Mouse (Mus musculus) liver, postnatal 0 days (tissue): ENCODE results near the gene Gm49380. TPM values are rescaled to one million over a fixed set of nuclear protein-coding genes. Genes with fewer than 3 reads are reported as not detected.
A peak's percentile ranks its signal among the peaks of the same experiment; 100 is the strongest.

Experiments
- ATAC-seq: fragments of 200-750 bp; cut with Nextera tagmentation; 2 replicates; pipeline ENCODE4 v1.8.0; 2017; ENCODE audit warnings: mild to moderate bottlenecking, moderate library complexity
- DNase-seq: peaks from one replicate; pipeline ENCODE4 v3.0.0-alpha.2; 2016
- H3K27ac ChIP-seq: fragments of 300-500 bp; sonication (generic); 2 replicates; pipeline ENCODE4 v1.5.1; 2014; ENCODE audit warnings: antibody characterized with exemption, moderate library complexity, mild to moderate bottlenecking, low read depth
- H3K27me3 ChIP-seq: fragments of 300-500 bp; sonication (generic); 2 replicates; pipeline ENCODE4 v1.6.1; 2014; ENCODE audit warnings: low read length, control low read depth, mixed read lengths; ENCODE audit not compliant: insufficient read depth
- H3K36me3 ChIP-seq: fragments of 300-500 bp; sonication (generic); replicated peaks from 2 replicates; pipeline ENCODE4 v1.6.1; 2014; ENCODE audit warnings: mild to moderate bottlenecking, control low read depth, low read length, moderate library complexity, mixed read lengths; ENCODE audit not compliant: insufficient read depth
- H3K4me1 ChIP-seq: fragments of 300-500 bp; sonication (generic); 2 replicates; pipeline ENCODE4 v1.6.1; 2014; ENCODE audit warnings: antibody characterized with exemption, mild to moderate bottlenecking, control low read depth; ENCODE audit not compliant: insufficient read depth
- H3K4me2 ChIP-seq: fragments of 300-500 bp; sonication (generic); 2 replicates; pipeline ENCODE4 v1.6.1; 2014; ENCODE audit warnings: low read depth, mild to moderate bottlenecking, low read length, moderate library complexity, mixed read lengths
- H3K4me3 ChIP-seq: fragments of 300-500 bp; sonication (generic); 2 replicates; pipeline ENCODE4 v1.5.1; 2014; ENCODE audit warnings: low read depth, low read length
- H3K9ac ChIP-seq: fragments of 300-500 bp; sonication (generic); replicated peaks from 2 replicates; pipeline ENCODE4 v1.6.1; 2014; ENCODE audit warnings: mild to moderate bottlenecking, moderate library complexity
- H3K9me3 ChIP-seq: fragments of 300-500 bp; sonication (generic); 2 replicates; pipeline ENCODE4 v1.6.1; 2016; ENCODE audit warnings: mild to moderate bottlenecking, control low read depth, low read length, mixed read lengths
- CTCF ChIP-seq: sonication (generic); IDR thresholded peaks from 2 replicates; pipeline ENCODE4 v1.5.1; 2016; ENCODE audit warnings: antibody characterized with exemption, low read depth
- EP300 ChIP-seq: IDR thresholded peaks from 2 replicates; pipeline ENCODE4 v1.6.1; 2016; ENCODE audit warnings: antibody characterized with exemption, low read depth, mild to moderate bottlenecking
- WGBS: fragments of 180-500 bp; shearing (Covaris S2); extraction: QIAGEN DNeasy Blood & Tissue Kit; methylation state at CpG from one replicate; pipeline ENCODE4 v1.1.7; 2014; ENCODE audit not compliant: insufficient replicate concordance; 5-methylcytosine and 5-hydroxymethylcytosine counted together
- polyA plus RNA-seq: library from polyadenylated mRNA; unstranded; fragments of >200 nt; fragmentation: Nextera tagmentation; extraction: Ambion mirVana; gene quantifications from 2 replicates; pipeline ENCODE4 v1.2.1, GENCODE M21; 2015

Gm49380 gene
- polyA plus RNA-seq = not detected in 2 replicates

GRCm38 (mm10) chr9:44113105-44113789, at the start of gene Gm49380, which contains the start of gene Rnf26:
TSS of gene Gm49380 (minus strand) at chr9:44113500.
TSS of gene Rnf26 (minus strand) at chr9:44113517.
- TF ChIP-seq EP300 (no peak), CTCF (no peak)
- Histone ChIP-seq H3K27me3 (no peaks in the 10 kb centered on the region), H3K36me3 (peaks cover 8% of the 10 kb centered on the region; the same call in 1 of the 2 replicates), H3K9ac (peak within 1 kb of the TSS; percentile 92), H3K27ac (peak within 1 kb of the TSS; percentile 67), H3K4me1 (peaks cover 28% of the 10 kb centered on the region), H3K4me2 (peak within 1 kb of the TSS; percentile 67), H3K9me3 (no peaks in the 10 kb centered on the region), H3K4me3 (peak within 1 kb of the TSS; percentile 88)
- peak; percentile 95 for DNase-seq
- WGBS = under 1% methylated on average over 49 of the region's 51 CpGs
- peak; percentile 99 for ATAC-seq

GRCm38 (mm10) chr9:44159886-44160285, 46.6 kb upstream of the Gm49380 start:
- TF ChIP-seq EP300 (no peak), CTCF (no peak)
- no peak for ATAC-seq
- 78% methylated on average over 3 of the region's 3 CpGs for WGBS

GRCm38 (mm10) chr9:44147290-44147689, 34.0 kb upstream of the Gm49380 start:
- WGBS = 47% methylated on average over 3 of the region's 3 CpGs
- no peak for ATAC-seq

More at GRCm38 (mm10) chr9:44159886-44160285, 46.6 kb upstream of the Gm49380 start:
- Histone ChIP-seq H3K4me2 (no peak overlapping the region), H3K9me3 (no peaks in the 10 kb centered on the region), H3K9ac (no peak overlapping the region), H3K4me1 (no peaks in the 10 kb centered on the region), H3K27me3 (no peaks in the 10 kb centered on the region), H3K27ac (no peak overlapping the region), H3K4me3 (no peak overlapping the region), H3K36me3 (peaks cover 67% of the 10 kb centered on the region)
- DNase-seq = no peak

GRCm38 (mm10) chr9:44144718-44145060, 31.4 kb upstream of the Gm49380 start:
- no peak overlapping the region for H3K4me2 ChIP-seq
- TF ChIP-seq EP300 = no peak
- TF ChIP-seq CTCF = no peak
- H3K9me3 ChIP-seq = no peaks in the 10 kb centered on the region
- no peak for DNase-seq
- H3K4me3 ChIP-seq = no peak overlapping the region
- H3K27me3 ChIP-seq = no peaks in the 10 kb centered on the region
- H3K9ac ChIP-seq = no peak overlapping the region
- no peak for ATAC-seq
- no peaks in the 10 kb centered on the region for H3K4me1 ChIP-seq
- peaks cover 26% of the 10 kb centered on the region for H3K36me3 ChIP-seq
- H3K27ac ChIP-seq = no peak overlapping the region

More at GRCm38 (mm10) chr9:44147290-44147689, 34.0 kb upstream of the Gm49380 start:
- H3K4me3 ChIP-seq = no peak overlapping the region
- H3K27me3 ChIP-seq = no peaks in the 10 kb centered on the region
- DNase-seq = no peak
- no peak overlapping the region for H3K27ac ChIP-seq
- H3K4me2 ChIP-seq = no peak overlapping the region
- no peaks in the 10 kb centered on the region for H3K9me3 ChIP-seq
- no peak overlapping the region for H3K9ac ChIP-seq
- peak; percentile 65 for TF ChIP-seq CTCF
- no peak for TF ChIP-seq EP300
- no peaks in the 10 kb centered on the region for H3K4me1 ChIP-seq
- H3K36me3 ChIP-seq = peaks cover 27% of the 10 kb centered on the region

- ATAC-seq = no peak
- no peak overlapping the region for H3K27ac ChIP-seq
- 61% methylated on average over 7 of the region's 8 CpGs for WGBS
- no peak overlapping the region for H3K4me2 ChIP-seq
- no peak overlapping the region for H3K4me3 ChIP-seq
- no peak for DNase-seq
- H3K36me3 ChIP-seq = peaks cover 26% of the 10 kb centered on the region
- no peak overlapping the region for H3K9ac ChIP-seq
- no peaks in the 10 kb centered on the region for H3K27me3 ChIP-seq
- H3K4me1 ChIP-seq = no peaks in the 10 kb centered on the region
- no peak for TF ChIP-seq EP300
- TF ChIP-seq CTCF = peak; percentile 35
- H3K9me3 ChIP-seq = no peaks in the 10 kb centered on the region
These were observed 30.9 kb upstream of the Gm49380 start for GRCm38 (mm10) chr9:44144023-44144717.

- H3K9ac ChIP-seq = no peak overlapping the region
- no peak overlapping the region for H3K27ac ChIP-seq
- TF ChIP-seq EP300 (no peak), CTCF (no peak)
- 87% methylated on average over 5 of the region's 5 CpGs for WGBS
- no peak overlapping the region for H3K4me3 ChIP-seq
- no peaks in the 10 kb centered on the region for H3K9me3 ChIP-seq
- DNase-seq (no peak), ATAC-seq (no peak)
- H3K27me3 ChIP-seq = no peaks in the 10 kb centered on the region
- H3K4me1 ChIP-seq = no peaks in the 10 kb centered on the region
- H3K36me3 ChIP-seq = peaks cover 26% of the 10 kb centered on the region
- no peak overlapping the region for H3K4me2 ChIP-seq
These were observed 30.1 kb upstream of the Gm49380 start for GRCm38 (mm10) chr9:44143421-44143820.
